Mouse (Mus musculus) liver, postnatal 0 days (tissue): ENCODE data around the gene Sftpa1. TPM values are rescaled to one million over a fixed set of nuclear protein-coding genes. Genes with fewer than 3 reads are reported as not detected.

ENCODE experiments used
- ATAC-seq: fragments of 200-750 bp; cut with Nextera tagmentation; 2 replicates; pipeline ENCODE4 v1.8.0; 2017; ENCODE audit warnings: mild to moderate bottlenecking, moderate library complexity
- DNase-seq: peaks from one replicate; pipeline ENCODE4 v3.0.0-alpha.2; 2016
- H3K27ac ChIP-seq: fragments of 300-500 bp; sonication (generic); 2 replicates; pipeline ENCODE4 v1.5.1; 2014; ENCODE audit warnings: antibody characterized with exemption, moderate library complexity, mild to moderate bottlenecking, low read depth
- H3K27me3 ChIP-seq: fragments of 300-500 bp; sonication (generic); 2 replicates; pipeline ENCODE4 v1.6.1; 2014; ENCODE audit warnings: low read length, control low read depth, mixed read lengths; ENCODE audit not compliant: insufficient read depth
- H3K36me3 ChIP-seq: fragments of 300-500 bp; sonication (generic); replicated peaks from 2 replicates; pipeline ENCODE4 v1.6.1; 2014; ENCODE audit warnings: mild to moderate bottlenecking, control low read depth, low read length, moderate library complexity, mixed read lengths; ENCODE audit not compliant: insufficient read depth
- H3K4me1 ChIP-seq: fragments of 300-500 bp; sonication (generic); 2 replicates; pipeline ENCODE4 v1.6.1; 2014; ENCODE audit warnings: antibody characterized with exemption, mild to moderate bottlenecking, control low read depth; ENCODE audit not compliant: insufficient read depth
- H3K4me2 ChIP-seq: fragments of 300-500 bp; sonication (generic); 2 replicates; pipeline ENCODE4 v1.6.1; 2014; ENCODE audit warnings: low read depth, mild to moderate bottlenecking, low read length, moderate library complexity, mixed read lengths
- H3K4me3 ChIP-seq: fragments of 300-500 bp; sonication (generic); 2 replicates; pipeline ENCODE4 v1.5.1; 2014; ENCODE audit warnings: low read depth, low read length
- H3K9ac ChIP-seq: fragments of 300-500 bp; sonication (generic); replicated peaks from 2 replicates; pipeline ENCODE4 v1.6.1; 2014; ENCODE audit warnings: mild to moderate bottlenecking, moderate library complexity
- H3K9me3 ChIP-seq: fragments of 300-500 bp; sonication (generic); 2 replicates; pipeline ENCODE4 v1.6.1; 2016; ENCODE audit warnings: mild to moderate bottlenecking, control low read depth, low read length, mixed read lengths
- CTCF ChIP-seq: sonication (generic); IDR thresholded peaks from 2 replicates; pipeline ENCODE4 v1.5.1; 2016; ENCODE audit warnings: antibody characterized with exemption, low read depth
- EP300 ChIP-seq: IDR thresholded peaks from 2 replicates; pipeline ENCODE4 v1.6.1; 2016; ENCODE audit warnings: antibody characterized with exemption, low read depth, mild to moderate bottlenecking
- WGBS: fragments of 180-500 bp; shearing (Covaris S2); extraction: QIAGEN DNeasy Blood & Tissue Kit; methylation state at CpG from one replicate; pipeline ENCODE4 v1.1.7; 2014; ENCODE audit not compliant: insufficient replicate concordance; 5-methylcytosine and 5-hydroxymethylcytosine counted together
- polyA plus RNA-seq: library from polyadenylated mRNA; unstranded; fragments of >200 nt; fragmentation: Nextera tagmentation; extraction: Ambion mirVana; gene quantifications from 2 replicates; pipeline ENCODE4 v1.2.1, GENCODE M21; 2015

The Sftpa1 gene
- polyA plus RNA-seq: 0.33 and 1.3 TPM in 2 replicates

- DNase-seq (no peak), ATAC-seq (no peak)
- Histone ChIP-seq H3K4me3 (no peak within 1 kb of the TSS), H3K27me3 (no peaks in the 10 kb centered on the region), H3K4me1 (no peaks in the 10 kb centered on the region), H3K9ac (no peak within 1 kb of the TSS), H3K27ac (no peak within 1 kb of the TSS), H3K36me3 (no peaks in the 10 kb centered on the region), H3K9me3 (no peaks in the 10 kb centered on the region), H3K4me2 (no peak within 1 kb of the TSS)
- no peak for TF ChIP-seq CTCF
- no peak for TF ChIP-seq EP300
- WGBS: 69% methylated on average over 7 of the region's 7 CpGs
These were observed at the start of gene Sftpa1 for GRCm38 (mm10) chr14:41131540-41131939. Gene Sftpa1 (plus strand): TSS chr14:41131782.

GRCm38 (mm10) chr14:41082408-41082807 lies 49.2 kb upstream of the Sftpa1 start:
- Histone ChIP-seq H3K4me2 (no peak overlapping the region), H3K27ac (no peak overlapping the region), H3K27me3 (no peaks in the 10 kb centered on the region), H3K9ac (no peak overlapping the region), H3K9me3 (no peaks in the 10 kb centered on the region), H3K4me3 (no peak overlapping the region), H3K4me1 (no peaks in the 10 kb centered on the region), H3K36me3 (no peaks in the 10 kb centered on the region)
- TF ChIP-seq CTCF (no peak), EP300 (no peak)
- WGBS: 72% methylated on average over 2 of the region's 2 CpGs
- ATAC-seq (no peak), DNase-seq (no peak)

- H3K9me3 ChIP-seq: no peaks in the 10 kb centered on the region
- no peak overlapping the region for H3K9ac ChIP-seq
- no peaks in the 10 kb centered on the region for H3K36me3 ChIP-seq
- H3K27me3 ChIP-seq: no peaks in the 10 kb centered on the region
- no peak overlapping the region for H3K27ac ChIP-seq
- TF ChIP-seq EP300 (no peak), CTCF (peak; percentile 56)
- no peak overlapping the region for H3K4me3 ChIP-seq
- DNase-seq (no peak), ATAC-seq (no peak)
- H3K4me1 ChIP-seq: no peaks in the 10 kb centered on the region
- 81% methylated on average over 1 of the region's 1 CpGs for WGBS
- H3K4me2 ChIP-seq: no peak overlapping the region
These were observed 44.1 kb upstream of the Sftpa1 start for GRCm38 (mm10) chr14:41087509-41087908.

- no peak overlapping the region for H3K4me3 ChIP-seq
- no peak overlapping the region for H3K27ac ChIP-seq
- ATAC-seq (peak; percentile 43; the same call in 1 of the 2 replicates), DNase-seq (peak; percentile 44)
- TF ChIP-seq EP300 (no peak), CTCF (peak; percentile 72)
- H3K27me3 ChIP-seq: no peaks in the 10 kb centered on the region
- H3K36me3 ChIP-seq: no peaks in the 10 kb centered on the region
- H3K9ac ChIP-seq: no peak overlapping the region
- H3K4me2 ChIP-seq: no peak overlapping the region
- 41% methylated on average over 8 of the region's 8 CpGs for WGBS
- no peaks in the 10 kb centered on the region for H3K4me1 ChIP-seq
- H3K9me3 ChIP-seq: no peaks in the 10 kb centered on the region
These were observed 40.8 kb upstream of the Sftpa1 start for GRCm38 (mm10) chr14:41090777-41091176.

GRCm38 (mm10) chr14:41094114-41094513 lies 37.5 kb upstream of the Sftpa1 start:
- Histone ChIP-seq H3K4me3 (no peak overlapping the region), H3K36me3 (no peaks in the 10 kb centered on the region), H3K9me3 (no peaks in the 10 kb centered on the region), H3K4me2 (no peak overlapping the region), H3K4me1 (no peaks in the 10 kb centered on the region), H3K9ac (no peak overlapping the region), H3K27me3 (no peaks in the 10 kb centered on the region), H3K27ac (no peak overlapping the region)
- DNase-seq: no peak
- WGBS: 40% methylated on average over 1 of the region's 1 CpGs
- no peak for ATAC-seq
- peak; percentile 76 for TF ChIP-seq CTCF
- TF ChIP-seq EP300: no peak

DNA sequence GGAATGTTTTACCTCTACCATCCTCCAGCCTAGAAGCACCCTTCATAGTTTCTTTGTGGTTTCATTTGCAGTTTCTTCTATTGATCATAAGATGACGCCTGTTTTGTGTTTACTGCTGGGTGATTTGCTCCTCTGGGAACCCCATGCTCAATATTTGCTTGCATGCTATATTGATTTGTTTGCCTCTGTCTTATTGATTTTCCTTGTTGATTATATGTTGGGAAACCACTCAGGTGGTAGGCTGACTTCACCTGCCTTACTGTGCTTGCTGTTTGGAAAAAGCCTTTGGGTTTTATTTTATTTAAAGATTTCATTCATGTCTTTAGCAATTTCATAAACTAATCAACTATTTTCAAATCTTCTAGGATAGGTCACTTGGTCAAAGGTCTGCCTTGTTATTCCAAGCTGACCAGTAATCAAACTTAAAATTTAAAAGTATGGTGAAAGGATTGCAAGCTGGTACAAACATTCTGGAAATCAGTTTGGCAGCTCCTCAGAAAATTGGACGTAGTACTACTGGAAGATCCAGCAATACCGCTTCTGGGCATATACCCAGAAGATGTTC lies 35.2 kb upstream of the Sftpa1 start:
- H3K36me3 ChIP-seq: no peaks in the 10 kb centered on the region
- H3K9ac ChIP-seq: no peak overlapping the region
- TF ChIP-seq CTCF (no peak), EP300 (peak; percentile 86)
- H3K4me1 ChIP-seq: no peaks in the 10 kb centered on the region
- no peak overlapping the region for H3K4me3 ChIP-seq
- no peak overlapping the region for H3K4me2 ChIP-seq
- ATAC-seq (peak; percentile 68), DNase-seq (no peak)
- H3K27ac ChIP-seq: peak overlapping the region; percentile 89
- 60% methylated on average over 3 of the region's 3 CpGs for WGBS
- no peaks in the 10 kb centered on the region for H3K27me3 ChIP-seq
- H3K9me3 ChIP-seq: no peaks in the 10 kb centered on the region
